Comparison of ENCODE assay signal across 13 mouse cellular contexts in the genomic region with DNA sequence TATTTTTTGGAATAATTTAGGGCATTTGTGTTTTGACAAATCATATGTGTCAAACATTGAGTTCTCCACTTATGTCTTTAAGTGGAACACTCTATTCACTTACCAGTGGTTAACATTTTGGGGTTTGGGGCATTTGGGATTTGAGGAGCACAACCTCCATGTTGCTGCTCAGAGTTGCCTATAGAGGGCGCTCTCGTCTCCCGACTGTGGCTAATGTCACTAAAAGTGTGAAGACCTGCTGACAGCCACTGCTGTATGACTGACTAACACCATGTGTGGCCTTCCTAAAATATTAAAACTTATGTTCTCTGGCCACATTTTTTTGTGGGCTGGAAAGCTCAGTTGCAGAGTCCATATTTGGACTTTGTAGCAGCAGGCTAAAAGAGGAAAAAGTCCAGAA. TPM values are rescaled to one million over a fixed set of nuclear protein-coding genes. Genes with fewer than 3 reads are reported as not detected.
DNase-seq lines count a peak whose midpoint lies in the region; ATAC-seq and TF ChIP-seq lines count a peak whose summit lies in the region.
"Had no signal": no experiment of that assay in that cellular context is flagged by ENCODE, and none has a peak within 500 bp of the region (broad histone marks: within the 10 kb centered on the region; RNA-seq: fewer than 3 reads in every experiment).

No protein-coding gene starts in this region.

- no peaks in the 10 kb centered on the region for H3K4me1 ChIP-seq in ES-Bruce4 (ENCODE audit: control insufficient read depth, insufficient read depth, low read length)
- peaks cover 3% of the 10 kb centered on the region for H3K4me1 ChIP-seq in cortical plate, adult 2 months (ENCODE audit: control insufficient read depth, insufficient read depth, low read length)
- H3K4me1 ChIP-seq in hindbrain, postnatal 0 days (ENCODE audit: insufficient read depth, low read length): no peaks in the 10 kb centered on the region
- H3K4me1 ChIP-seq: kidney, embryonic 15.5 days; megakaryocyte, embryonic 14.5 days had no signal

- no peaks in the 10 kb centered on the region for H3K36me3 ChIP-seq in ES-Bruce4 (ENCODE audit: control insufficient read depth, insufficient read depth, low read length, poor library complexity, severe bottlenecking)
- no peaks in the 10 kb centered on the region for H3K36me3 ChIP-seq in hindbrain, postnatal 0 days (ENCODE audit: insufficient read depth, low read length)
- H3K36me3 ChIP-seq: kidney, embryonic 15.5 days had no signal

- H3K4me3 ChIP-seq in left cerebral cortex, adult 2 months: no peak overlapping the region
- H3K4me3 ChIP-seq in ES-Bruce4 (ENCODE audit: low read depth, low read length): no peak overlapping the region
- H3K4me3 ChIP-seq in cortical plate, adult 2 months (ENCODE audit: insufficient read depth, low read length): no peak overlapping the region
- H3K4me3 ChIP-seq in hindbrain, postnatal 0 days (ENCODE audit: low read length): no peak overlapping the region
- H3K4me3 ChIP-seq: kidney, embryonic 15.5 days; myocyte had no signal

- no peak overlapping the region for H3K9ac ChIP-seq in ES-Bruce4 (ENCODE audit: low read depth, poor library complexity, severe bottlenecking)
- no peak overlapping the region for H3K9ac ChIP-seq in hindbrain, postnatal 0 days (replicated peaks; ENCODE audit: low read length)
- H3K9ac ChIP-seq: kidney, embryonic 15.5 days had no signal

- peak; percentile 45 for TF ChIP-seq CTCF in left cerebral cortex, adult 2 months (IDR thresholded peaks at IDR 0.05)
- peak; percentile 64 for TF ChIP-seq CTCF in ES-Bruce4 (IDR thresholded peaks at IDR 0.05; ENCODE audit: low read depth, low read length)
- peak; percentile 17; the same call in 1 of the 2 replicates for TF ChIP-seq CTCF in cortical plate, adult 2 months (IDR thresholded peaks at IDR 0.05; ENCODE audit: extremely low read depth, insufficient read depth, low read length)
- no peak; the same call in 1 of the 2 replicates for TF ChIP-seq CTCF in hindbrain, postnatal 0 days (IDR thresholded peaks at IDR 0.05; ENCODE audit: low read depth)

- H3K27ac ChIP-seq in left cerebral cortex, adult 2 months: no peak overlapping the region
- H3K27ac ChIP-seq in ES-Bruce4 (ENCODE audit: insufficient read depth, low read length): no peak overlapping the region
- no peak overlapping the region for H3K27ac ChIP-seq in cortical plate, adult 2 months (ENCODE audit: insufficient read depth, low read length)
- no peak overlapping the region for H3K27ac ChIP-seq in hindbrain, postnatal 0 days
- H3K27ac ChIP-seq: kidney, embryonic 15.5 days had no signal

- TF ChIP-seq POLR2A in ES-Bruce4 (IDR thresholded peaks at IDR 0.05; ENCODE audit: insufficient read depth, low read length): no peak
- no peak for TF ChIP-seq POLR2A in cortical plate, adult 2 months (IDR thresholded peaks at IDR 0.05; ENCODE audit: extremely low read depth, insufficient read depth, low read length)

- DNase-seq in CD4-positive, CD25-positive, alpha-beta regulatory T cell, adult 2 months (ENCODE audit: low read depth, low spot score): peak; percentile 31
- no peak for DNase-seq in left cerebral cortex, adult 2 months (ENCODE audit: extremely low spot score in 1 of 2, low spot score in 2 of 2)
- DNase-seq in left cerebral cortex, postnatal 10 days (ENCODE audit: extremely low spot score in 1 of 2, low spot score in 2 of 2): no peak
- no peak for DNase-seq in hindbrain, postnatal 0 days (ENCODE audit: low spot score)
- DNase-seq in right cerebral cortex, adult 18-20 months: no peak
- DNase-seq: cerebellum, postnatal 25 days; layer of hippocampus, postnatal 36 days had no signal

- H3K9me3 ChIP-seq in ES-Bruce4 (replicated peaks; ENCODE audit: control insufficient read depth, insufficient read depth, low read length, poor library complexity, severe bottlenecking): no peaks in the 10 kb centered on the region; the same call in 1 of the 2 replicates
- H3K9me3 ChIP-seq in hindbrain, postnatal 0 days (ENCODE audit: low read length): no peaks in the 10 kb centered on the region
- H3K9me3 ChIP-seq: kidney, embryonic 15.5 days had no signal

- ATAC-seq in CD4-positive, CD25-positive, alpha-beta regulatory T cell, adult 4 months: no peak
- no peak for ATAC-seq in hindbrain, postnatal 0 days

- no peak for TF ChIP-seq EP300 in ES-Bruce4 (IDR thresholded peaks at IDR 0.05; ENCODE audit: insufficient read depth, low read depth, low read length)

- WGBS in hindbrain, postnatal 0 days: 67% methylated on average over 3 of the region's 3 CpGs

- H3K27me3 ChIP-seq in ES-Bruce4 (ENCODE audit: control insufficient read depth, insufficient read depth, low read length, poor library complexity, severe bottlenecking): no peaks in the 10 kb centered on the region
- no peaks in the 10 kb centered on the region for H3K27me3 ChIP-seq in hindbrain, postnatal 0 days (ENCODE audit: insufficient read depth, low read length)
- H3K27me3 ChIP-seq: kidney, embryonic 15.5 days had no signal

- intact Hi-C loops in left cerebral cortex, adult 2 months (cut with DNase I): loop anchor here (5.0 kb wide), 1 partner anchor 164 kb away; no protein-coding TSS in a partner anchor
- intact Hi-C loops in left cerebral cortex, postnatal 10 days (cut with DNase I): no loop called here

- H3K4me2 ChIP-seq in hindbrain, postnatal 0 days (ENCODE audit: low read depth, low read length): no peak overlapping the region
- H3K4me2 ChIP-seq: kidney, embryonic 15.5 days had no signal

RNA-seq across cellular contexts. Expression of a gene that starts 10.5 kb away (rescaled TPM):
- polyA plus RNA-seq in CD4-positive, CD25-positive, alpha-beta regulatory T cell, adult 4 months (2017; shearing (Covaris generic)): 100 to 1,000 TPM; 139 to 163 TPM
- total RNA-seq in left cerebral cortex, adult 2 months (2021): 100 to 1,000 TPM; 159 to 168 TPM
- total RNA-seq in left cerebral cortex, postnatal 10 days (2021): 100 to 1,000 TPM; 172 to 184 TPM
- 167 and 168 TPM in 2 replicates for polyA plus RNA-seq in ES-Bruce4 (2011; ENCODE audit: insufficient read depth, insufficient read length, low read depth, missing spikeins)
- polyA plus RNA-seq in cortical plate, adult 2 months (2012; rRNA removed): 198 and 200 TPM in 2 replicates
- total RNA-seq in hindbrain, postnatal 0 days (2014; rRNA removed): 123 and 135 TPM in 2 replicates
- 292 and 295 TPM in 2 replicates for polyA plus RNA-seq in hindbrain, postnatal 0 days (2015; fragmentation: Nextera tagmentation; extraction: Ambion mirVana)

RNA-seq across cellular contexts. Expression of a gene that starts 30.6 kb away (rescaled TPM):
- polyA plus RNA-seq in CD4-positive, CD25-positive, alpha-beta regulatory T cell, adult 4 months (2017; shearing (Covaris generic)): 1 to 10 TPM; 2.0 to 3.4 TPM
- total RNA-seq in left cerebral cortex, adult 2 months (2021): 10 to 100 TPM; 41.5 to 42.1 TPM
- 10 to 100 TPM; 27.9 to 30.0 TPM for total RNA-seq in left cerebral cortex, postnatal 10 days (2021)
- 35.6 and 36.7 TPM in 2 replicates for polyA plus RNA-seq in ES-Bruce4 (2011; ENCODE audit: insufficient read depth, insufficient read length, low read depth, missing spikeins)
- 36.7 and 38.8 TPM in 2 replicates for polyA plus RNA-seq in cortical plate, adult 2 months (2012; rRNA removed)
- total RNA-seq in hindbrain, postnatal 0 days (2014; rRNA removed): 15.2 and 21.1 TPM in 2 replicates
- 41.8 and 42.2 TPM in 2 replicates for polyA plus RNA-seq in hindbrain, postnatal 0 days (2015; fragmentation: Nextera tagmentation; extraction: Ambion mirVana)
